In genomic region chr17:45226486-45226885, GRCm38 (mm10) we compare ENCODE assay signal across 14 mouse cellular contexts.
"Had no signal": no experiment of that assay in that cellular context is flagged by ENCODE, and none has a peak within 500 bp of the region (broad histone marks: within the 10 kb centered on the region; RNA-seq: fewer than 3 reads in every experiment).

No protein-coding gene starts in this region.

- DNase-seq: kidney, adult 8-10 months; kidney, postnatal 25 days; layer of hippocampus, postnatal 36 days; lung, adult 2 months; lung, postnatal 36 days; right cerebral cortex, postnatal 14 days had no signal

- H3K9ac ChIP-seq: limb, embryonic 12.5 days; liver, embryonic 14.5 days; midbrain, embryonic 12.5 days; neural tube, embryonic 13.5 days; stomach, embryonic 15.5 days had no signal

- H3K4me2 ChIP-seq: limb, embryonic 12.5 days; midbrain, embryonic 12.5 days; neural tube, embryonic 13.5 days; stomach, embryonic 15.5 days had no signal

- H3K27me3 ChIP-seq: neural tube, embryonic 13.5 days; stomach, embryonic 15.5 days had no signal

- H3K4me3 ChIP-seq: limb, embryonic 12.5 days; midbrain, embryonic 12.5 days; neural tube, embryonic 13.5 days; stomach, embryonic 15.5 days had no signal

- H3K36me3 ChIP-seq: limb, embryonic 12.5 days; midbrain, embryonic 12.5 days; neural tube, embryonic 13.5 days; stomach, embryonic 15.5 days had no signal

- H3K27ac ChIP-seq: limb, embryonic 12.5 days; liver, embryonic 14.5 days; midbrain, embryonic 12.5 days; neural tube, embryonic 13.5 days; stomach, embryonic 15.5 days had no signal

- H3K9me3 ChIP-seq: limb, embryonic 12.5 days; midbrain, embryonic 12.5 days; neural tube, embryonic 13.5 days; stomach, embryonic 15.5 days had no signal

- ATAC-seq: intestine, embryonic 16.5 days; lung, postnatal 0 days; midbrain, embryonic 16.5 days had no signal
